Mouse (Mus musculus): ENCODE results near the gene Maob. TPM values are rescaled to one million over a fixed set of nuclear protein-coding genes. Genes with fewer than 3 reads are reported as not detected.

Gene Maob
- polyA plus RNA-seq (2014; fragmentation: Illumina TruSeq; extraction: RNeasy Lipid Tissue Mini Kit (QIAGEN cat#74804); ENCODE audit: low read depth, low replicate concordance) = 75.0 TPM

GRCm38 (mm10) chrX:16817261-16817769, at the start of gene Maob:
Gene Maob (minus strand): TSS chrX:16817366.

Other genes with a start within 250 kb of the Maob start
- gene Maoa, start 197.7 kb downstream of the Maob start, polyA plus RNA-seq (2014; fragmentation: Illumina TruSeq; extraction: RNeasy Lipid Tissue Mini Kit (QIAGEN cat#74804); ENCODE audit: low read depth, low replicate concordance) = 733 TPM
- 0.22 TPM for gene Ndp, start 94.4 kb upstream of the Maob start, polyA plus RNA-seq (2014; fragmentation: Illumina TruSeq; extraction: RNeasy Lipid Tissue Mini Kit (QIAGEN cat#74804); ENCODE audit: low read depth, low replicate concordance)

Data from sigmoid colon, adult 10 weeks (tissue).